Mouse (Mus musculus): Measurements from ENCODE around the gene Gramd2. TPM values are rescaled to one million over a fixed set of nuclear protein-coding genes. Genes with fewer than 3 reads are reported as not detected.

Gramd2 gene
- total RNA-seq (2023), result not detected

DNA sequence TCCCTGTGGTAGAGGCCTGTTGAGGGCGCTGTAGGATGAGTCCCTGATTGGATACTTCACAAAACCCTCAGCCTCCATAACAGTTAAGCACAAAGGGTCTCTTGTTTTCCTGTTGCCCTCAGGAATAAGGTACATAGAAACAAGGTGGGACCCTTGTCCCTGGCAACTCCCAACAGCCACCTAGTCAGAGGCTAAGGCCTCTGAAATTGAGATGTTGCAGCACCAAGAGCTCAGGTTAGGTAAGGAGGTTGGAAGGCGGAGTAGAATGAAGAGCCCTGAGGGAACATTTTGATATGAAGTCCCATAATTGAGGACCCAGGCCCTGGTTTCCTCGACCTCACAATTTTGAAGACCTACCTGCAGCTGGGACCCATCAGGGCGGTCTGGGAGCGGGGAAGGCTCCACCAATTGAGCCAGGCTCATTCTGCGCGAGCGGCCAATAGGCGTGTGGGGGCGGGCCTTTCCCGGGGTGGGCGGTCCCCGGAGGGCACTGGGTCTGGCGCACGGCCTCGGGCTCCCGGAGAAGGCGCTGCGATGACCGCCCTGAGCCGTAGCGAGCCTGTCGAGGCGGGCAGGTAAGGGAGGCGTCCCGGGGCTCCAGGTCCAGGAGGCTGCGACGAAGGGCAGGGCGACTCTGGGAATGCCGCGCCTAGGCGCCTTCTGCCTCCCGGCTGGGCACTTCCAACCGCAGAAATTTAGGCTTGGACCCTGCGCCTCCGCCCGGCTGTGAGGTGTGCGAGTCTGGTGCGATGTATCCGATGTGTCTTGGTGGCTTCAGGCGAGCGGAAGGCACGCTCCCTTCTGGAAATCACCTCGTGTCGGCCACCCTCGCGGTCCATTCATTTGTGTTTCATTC lies at the start of gene Gramd2:
Gene Gramd2, plus strand, starts transcription at position 467 of the 856 bp plus-strand sequence.

DNA sequence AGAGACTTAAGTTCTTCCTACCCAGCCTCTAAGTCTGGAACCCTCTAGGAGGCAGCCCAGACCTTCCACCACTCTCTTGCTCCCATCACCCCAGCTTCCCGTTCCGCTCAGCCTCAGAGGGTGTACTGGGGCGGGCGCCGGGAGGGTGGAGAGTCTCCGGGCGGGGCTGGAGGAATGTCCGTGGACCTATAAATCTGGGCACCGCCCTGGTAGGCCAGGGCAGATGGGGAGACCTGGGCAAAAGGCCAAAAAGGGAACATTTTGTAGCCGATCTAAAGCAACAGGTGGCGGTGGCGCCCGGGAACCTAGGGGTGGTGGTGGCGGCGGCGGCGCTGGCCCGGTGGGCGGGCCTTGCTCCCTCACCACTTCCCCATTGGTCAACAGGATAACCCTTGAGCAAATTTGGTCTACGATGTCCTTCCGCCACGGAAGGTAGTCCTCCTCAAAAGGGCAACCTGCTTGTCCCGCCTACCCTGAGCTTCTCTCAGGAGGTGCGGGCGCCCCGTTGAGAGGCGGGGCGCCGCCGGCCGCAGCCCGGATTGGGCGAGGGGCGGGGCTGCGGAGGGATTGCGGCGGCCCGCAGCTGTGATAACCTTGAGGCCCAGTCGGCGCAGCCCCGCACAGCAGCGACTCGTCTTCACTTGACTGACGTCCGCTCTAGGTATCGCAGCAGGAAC lies 23.8 kb upstream of the Gramd2 start, which contains the start of gene Pkm:
Gene Pkm, plus strand, starts transcription at position 411 of the 677 bp plus-strand sequence.

DNA sequence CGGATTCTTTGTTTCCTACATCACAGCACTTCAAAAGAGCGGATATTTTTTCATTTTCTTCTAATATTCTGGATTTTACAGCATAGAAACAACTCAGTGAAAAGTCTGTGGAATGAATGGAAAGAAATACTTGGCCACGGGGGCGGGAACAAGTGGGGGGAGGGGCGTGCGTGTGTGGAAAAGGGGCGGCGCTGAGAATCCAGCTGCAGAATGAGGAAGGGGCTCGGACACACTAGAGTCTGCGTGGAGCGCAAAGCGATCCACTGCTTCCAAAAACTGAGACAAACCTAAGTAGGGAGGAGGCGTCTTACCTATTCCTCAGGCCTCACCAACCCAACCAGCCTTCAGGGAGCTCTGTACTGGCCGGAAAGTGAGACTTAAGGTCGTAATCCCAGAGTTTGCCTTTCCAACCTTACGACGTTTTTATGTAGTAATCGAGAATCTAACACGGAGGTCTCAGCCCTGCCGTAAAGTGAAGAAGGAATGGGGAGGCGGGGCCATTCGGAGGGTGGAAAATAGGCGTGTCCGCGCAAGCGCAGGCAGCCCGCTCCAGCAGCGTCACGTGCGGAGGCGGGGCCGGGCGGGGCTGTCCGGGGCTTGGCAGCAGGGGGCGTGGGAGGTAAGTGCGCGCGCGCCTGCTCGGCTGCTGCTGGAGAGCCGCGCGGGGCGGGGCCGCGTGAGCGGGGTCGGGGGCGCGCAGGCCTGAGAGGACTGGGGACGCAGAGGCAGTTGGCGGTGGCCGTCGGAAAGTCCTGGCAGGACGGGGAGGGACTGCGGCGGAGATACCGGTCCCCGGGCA lies 70.5 kb downstream of the Gramd2 start, which contains the start of the genes Senp8 and Myo9a:
Gene Senp8, minus strand, starts transcription at position 444 of the 799 bp plus-strand sequence.
Gene Myo9a, plus strand, starts transcription at position 630 of the 799 bp plus-strand sequence.

Other genes with a start within 250 kb of the Gramd2 start
- 183 TPM for gene Arih1, start 193.5 kb upstream of the Gramd2 start, total RNA-seq (2023)
- gene Hexa, start 140.6 kb upstream of the Gramd2 start, total RNA-seq (2023), result 44.5 TPM
- 0.71 TPM for gene Tmem202, start 140.3 kb upstream of the Gramd2 start, total RNA-seq (2023)
- gene Celf6, start 102.2 kb upstream of the Gramd2 start, total RNA-seq (2023), result not detected
- 68.5 TPM for gene Parp6, start 62.9 kb upstream of the Gramd2 start, total RNA-seq (2023)
- 408 TPM for gene Pkm, start 23.8 kb upstream of the Gramd2 start, total RNA-seq (2023)
- 1.4 TPM for gene Senp8, start 70.6 kb downstream of the Gramd2 start, total RNA-seq (2023)
- gene Myo9a, start 70.8 kb downstream of the Gramd2 start, total RNA-seq (2023), result 20.5 TPM

All from CD4-positive naive resting alpha-beta T cell, adult 57 days (primary cell).